Mouse (Mus musculus): ENCODE results near the gene Sh3gl1.

Sh3gl1 gene

DNA sequence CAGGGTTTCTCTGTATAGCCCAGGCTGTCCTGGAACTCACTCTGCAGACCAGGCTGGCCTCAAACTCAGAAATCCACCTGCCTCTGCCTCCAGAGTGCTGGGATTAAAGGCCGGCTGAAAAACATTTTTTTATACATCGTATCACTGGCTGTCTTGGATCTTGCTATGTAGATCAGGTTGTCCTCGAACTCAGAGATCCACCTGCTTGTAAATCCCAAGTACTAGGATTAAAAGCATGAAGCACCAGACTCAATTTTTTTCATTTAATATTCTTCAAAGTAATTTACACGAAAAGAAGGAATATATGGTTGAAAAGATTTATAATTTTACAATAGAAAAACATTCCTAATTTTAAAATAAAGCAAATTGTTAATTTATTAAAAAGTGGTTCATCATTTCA lies 2.9 kb upstream of the Sh3gl1 start:
- DNase-seq: no peak

DNA sequence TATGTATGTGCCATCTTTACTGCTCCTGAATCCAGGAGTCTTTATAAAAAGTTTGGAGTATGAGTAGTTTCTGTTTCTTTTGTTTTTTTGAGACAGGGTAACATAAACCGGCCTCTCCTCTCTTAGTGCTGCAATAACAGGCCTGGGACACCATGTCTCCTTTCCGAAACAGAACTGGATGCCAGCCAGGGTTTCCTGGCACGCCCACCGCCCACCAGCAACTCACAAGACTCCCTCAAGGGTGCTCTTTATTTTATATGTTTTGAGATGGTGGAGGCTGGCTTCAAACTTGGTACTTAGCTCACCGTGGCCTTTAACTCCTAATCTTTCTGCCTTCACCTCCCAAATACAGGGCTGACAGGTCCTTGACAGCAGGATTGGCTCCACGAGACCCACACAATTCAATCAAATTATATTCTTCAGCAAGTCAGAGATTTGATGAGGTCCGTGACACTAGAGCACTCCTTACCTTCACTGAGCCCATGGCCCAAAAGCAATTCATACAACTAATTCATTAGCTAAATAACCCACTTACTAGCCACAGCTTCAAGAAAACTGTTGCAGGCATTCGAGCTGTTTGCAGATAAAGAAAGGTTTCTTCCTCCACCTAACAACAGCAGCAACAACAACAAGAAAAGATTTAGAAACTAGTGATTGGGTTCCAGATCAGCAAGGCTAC lies 2.3 kb upstream of the Sh3gl1 start:
- no peak for DNase-seq

DNA sequence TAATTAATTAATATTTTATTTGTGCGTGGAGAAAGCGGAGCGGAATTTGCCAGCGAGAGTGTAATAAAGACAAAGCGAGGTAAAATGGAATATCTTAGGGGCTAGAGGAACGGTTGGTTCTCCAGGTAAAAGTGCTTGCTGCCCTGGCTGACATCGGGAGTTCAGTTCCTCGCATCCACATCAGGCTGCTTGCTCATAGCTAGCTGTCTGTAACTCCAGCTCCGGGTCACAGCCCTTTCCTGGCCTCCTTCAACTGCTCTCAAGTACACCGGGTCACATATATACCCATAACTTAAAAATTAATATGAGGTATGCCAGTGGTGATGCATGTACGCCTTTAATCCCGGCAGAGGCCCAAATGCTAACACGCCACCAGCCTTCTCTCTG lies 459 bp upstream of the Sh3gl1 start:
- DNase-seq: no peak

DNA sequence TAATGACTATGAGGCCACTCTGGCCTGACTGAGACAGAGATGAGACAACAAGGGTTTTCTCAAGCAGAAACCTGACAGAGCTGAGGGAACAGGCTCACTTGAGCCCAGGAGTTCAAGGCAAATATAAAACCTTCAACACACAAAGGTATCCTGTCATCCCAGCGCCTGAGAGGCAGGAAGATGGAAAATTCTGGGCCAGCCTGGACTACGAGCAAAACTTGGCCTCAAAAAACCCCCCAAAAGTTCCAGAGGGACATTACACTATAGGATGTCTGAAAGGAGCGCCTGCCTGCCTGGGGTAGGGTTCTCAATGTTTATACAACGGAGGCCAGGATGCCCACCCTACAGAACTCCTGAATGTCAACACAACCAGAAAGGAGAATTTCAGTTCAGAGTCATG lies 1.2 kb downstream of the Sh3gl1 start:
- no peak for DNase-seq

DNA sequence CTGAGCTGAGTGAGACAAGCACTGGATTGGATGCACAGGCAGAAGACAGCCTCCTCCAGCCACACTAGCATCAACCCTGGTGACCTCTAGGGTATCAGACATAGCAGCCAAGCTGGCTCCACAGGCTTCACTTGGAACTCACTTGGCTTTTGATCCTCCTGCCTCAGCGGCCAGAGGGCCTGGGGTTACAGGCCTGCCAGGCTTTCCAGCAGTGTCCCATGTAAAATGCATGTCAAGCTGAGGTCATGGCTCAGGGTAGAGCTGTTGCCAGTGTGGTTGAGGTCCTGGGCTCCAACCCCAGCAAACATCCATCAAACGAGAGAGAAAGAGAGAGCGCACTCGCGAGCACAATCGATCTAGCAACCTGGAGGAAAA lies 1.7 kb downstream of the Sh3gl1 start:
- DNase-seq: no peak

DNA sequence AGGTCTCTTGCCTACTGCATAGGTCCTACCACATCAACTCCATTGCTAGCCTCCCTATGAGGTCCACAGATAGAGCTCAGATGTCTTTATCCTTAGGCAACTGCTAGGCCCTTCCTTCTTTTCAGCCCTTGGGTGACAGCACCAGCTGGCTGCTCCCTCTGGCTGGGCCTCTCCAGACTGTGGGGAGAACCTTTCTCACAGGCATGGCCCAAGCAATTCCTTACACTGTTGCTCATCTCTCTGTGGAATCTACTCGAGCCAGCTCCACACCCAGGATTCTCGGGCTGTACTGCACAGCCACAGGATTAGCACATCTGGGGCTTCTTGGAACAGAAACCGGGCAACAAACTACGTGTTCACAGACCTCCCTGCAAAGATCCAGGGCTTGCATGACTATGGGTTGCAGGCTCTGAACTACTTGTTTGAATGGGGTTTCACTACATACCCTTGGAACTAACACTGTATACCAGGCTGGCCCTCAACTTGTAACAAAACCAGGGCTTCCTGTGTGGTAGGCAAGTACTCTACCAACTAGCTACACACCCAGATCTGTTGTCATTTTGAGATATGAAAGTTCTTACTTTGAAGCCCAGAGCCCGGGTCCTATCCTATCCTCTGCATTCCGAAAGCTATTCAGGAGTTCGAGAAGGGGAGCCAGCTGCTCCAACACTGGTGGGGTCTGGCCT lies 2.3 kb downstream of the Sh3gl1 start:
- no peak for DNase-seq

DNA sequence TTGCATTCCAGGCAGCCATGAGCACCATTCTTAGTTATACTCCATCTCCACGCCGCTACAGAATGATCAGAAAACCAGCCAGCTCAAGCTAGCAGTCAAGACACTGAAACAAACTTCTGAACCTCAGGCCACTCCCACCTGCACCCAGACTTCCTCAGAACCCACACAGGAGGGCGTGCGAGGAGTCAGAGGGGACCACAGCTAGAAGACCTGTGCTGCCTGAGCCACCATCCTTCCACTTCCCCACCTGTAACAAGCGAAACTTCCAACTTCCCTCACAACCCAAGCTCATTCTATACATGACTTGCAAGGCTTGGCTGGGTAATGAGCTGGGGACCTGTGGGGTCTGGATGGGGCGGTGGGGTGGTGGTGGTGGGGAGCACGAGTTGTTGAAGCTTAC lies 3.6 kb downstream of the Sh3gl1 start:
- DNase-seq: no peak

DNA sequence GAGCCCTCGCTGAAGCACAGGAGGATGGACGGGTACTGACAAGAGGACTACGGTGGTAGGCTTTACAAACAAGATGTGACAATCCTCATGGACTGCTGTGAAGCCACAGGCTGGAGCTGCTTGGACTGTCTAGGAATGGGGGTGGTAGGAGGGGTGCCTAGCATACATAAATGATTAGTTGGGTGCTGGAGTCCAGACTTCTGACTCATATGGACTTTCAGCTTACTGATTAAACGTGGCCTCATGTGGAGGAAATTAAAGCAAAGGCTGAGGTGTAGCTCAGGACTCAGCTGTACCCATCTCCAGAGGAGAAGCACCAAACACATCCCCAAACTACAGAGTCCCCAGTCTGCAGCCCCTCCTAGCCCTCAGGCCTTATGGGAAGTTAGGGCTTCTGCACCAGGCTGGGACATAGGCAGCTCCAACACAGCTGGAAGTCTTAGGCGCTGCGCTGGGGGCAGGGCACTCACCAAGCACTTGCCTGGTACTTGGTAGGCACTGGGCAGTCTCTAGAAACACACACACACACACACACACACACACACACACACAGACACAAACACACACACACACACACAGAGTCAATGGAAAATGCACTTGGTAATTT lies 4.2 kb downstream of the Sh3gl1 start:
- DNase-seq: no peak

DNA sequence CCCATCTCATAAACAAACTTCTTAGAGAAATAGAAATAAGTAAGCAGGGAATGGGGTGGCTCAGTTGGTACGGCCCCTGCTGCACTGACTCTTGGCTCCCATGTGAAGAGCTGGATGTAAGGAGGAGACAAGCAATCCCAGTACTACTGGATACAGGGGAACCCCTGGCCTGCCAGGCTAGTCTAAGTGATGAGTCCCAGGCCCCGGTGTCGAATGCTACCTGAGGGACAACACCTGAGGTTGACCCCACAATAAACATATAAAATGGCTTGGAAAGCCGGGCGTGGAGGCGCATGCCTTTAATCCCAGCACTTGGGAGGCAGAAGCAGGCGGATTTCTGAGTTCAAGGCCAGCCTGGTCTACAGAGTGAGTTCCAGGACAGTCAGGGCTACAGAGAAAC lies 5.0 kb downstream of the Sh3gl1 start:
- DNase-seq: no peak

DNA sequence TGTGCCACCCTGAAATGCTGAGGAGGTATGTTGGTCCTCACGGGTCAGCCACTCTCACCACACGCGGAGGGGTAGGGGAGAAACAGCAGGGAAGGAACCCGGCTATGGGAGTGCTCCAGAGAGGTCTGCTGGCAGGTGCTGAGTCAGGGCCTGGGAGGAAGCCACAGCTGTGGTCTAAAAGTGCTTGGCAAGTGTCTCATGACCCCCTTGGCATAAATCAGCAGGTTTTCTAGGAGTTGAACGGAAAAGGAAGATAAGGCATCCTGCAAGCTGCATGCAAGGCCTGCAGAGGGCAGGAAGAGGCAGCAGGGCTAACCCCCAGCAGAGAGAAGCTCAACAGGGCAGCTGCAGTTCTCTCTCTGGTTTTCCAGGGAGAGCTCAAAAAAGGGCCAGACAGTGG lies 5.5 kb downstream of the Sh3gl1 start:
- DNase-seq: no peak

DNA sequence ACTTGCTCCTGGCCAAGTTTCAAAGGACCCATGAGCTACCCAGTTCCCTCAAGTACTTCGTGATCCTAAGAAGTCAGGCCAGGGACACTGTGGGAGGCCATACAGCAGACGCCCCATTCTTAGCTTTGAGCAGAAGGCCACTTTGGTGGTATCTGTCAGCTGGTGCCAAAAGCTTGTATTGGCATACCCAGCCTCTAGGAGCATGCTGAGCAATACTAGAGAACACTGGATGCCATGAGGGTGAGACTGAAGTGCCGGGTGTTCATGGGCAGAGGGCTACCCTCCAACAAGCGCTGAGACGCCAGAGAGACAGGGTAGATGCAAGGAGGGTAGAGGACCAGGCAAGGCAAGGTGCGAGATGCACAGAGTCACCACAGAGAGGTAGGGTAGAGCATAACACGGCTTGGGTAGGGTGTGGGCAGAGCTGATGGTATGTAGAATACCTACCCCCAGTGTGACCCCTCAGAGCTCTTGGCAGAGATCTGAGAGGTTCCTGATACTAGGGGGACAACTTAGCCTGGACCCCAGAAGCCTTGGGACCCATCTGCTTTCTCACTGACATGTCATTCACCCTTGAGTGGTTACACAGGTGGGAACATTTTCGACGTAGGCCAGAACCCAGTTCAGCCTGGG lies 6.1 kb downstream of the Sh3gl1 start:
- DNase-seq: no peak

DNA sequence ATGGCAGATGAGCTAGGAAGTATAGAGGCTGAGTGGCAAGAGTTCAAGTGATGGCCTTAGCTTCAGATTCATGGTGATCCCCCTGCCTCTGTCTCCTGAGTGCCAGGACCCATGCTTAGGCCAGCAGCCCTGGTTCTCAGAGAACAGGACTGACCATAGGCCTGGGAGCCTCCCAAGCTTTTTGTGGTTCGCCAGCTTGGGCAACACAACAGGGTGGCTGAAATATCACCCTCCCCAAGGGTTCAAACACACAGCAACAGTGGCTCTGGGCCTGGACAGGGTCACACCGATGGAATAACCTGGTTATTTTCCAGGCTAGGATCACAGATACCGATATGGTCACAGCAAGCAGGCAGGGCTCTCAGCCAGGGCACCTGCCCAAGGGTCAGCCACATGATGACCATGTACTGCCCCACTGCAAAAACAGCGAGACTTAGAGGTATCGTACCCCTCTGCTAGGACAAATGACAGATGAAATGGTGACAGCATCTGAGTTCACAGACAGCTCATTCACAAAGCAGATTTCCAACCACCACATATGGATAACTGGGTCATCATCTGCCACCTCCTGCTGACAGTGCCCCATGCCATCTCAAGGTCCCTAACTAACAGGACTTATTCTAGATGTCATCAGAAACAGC lies 8.5 kb downstream of the Sh3gl1 start:
- DNase-seq: no peak

DNA sequence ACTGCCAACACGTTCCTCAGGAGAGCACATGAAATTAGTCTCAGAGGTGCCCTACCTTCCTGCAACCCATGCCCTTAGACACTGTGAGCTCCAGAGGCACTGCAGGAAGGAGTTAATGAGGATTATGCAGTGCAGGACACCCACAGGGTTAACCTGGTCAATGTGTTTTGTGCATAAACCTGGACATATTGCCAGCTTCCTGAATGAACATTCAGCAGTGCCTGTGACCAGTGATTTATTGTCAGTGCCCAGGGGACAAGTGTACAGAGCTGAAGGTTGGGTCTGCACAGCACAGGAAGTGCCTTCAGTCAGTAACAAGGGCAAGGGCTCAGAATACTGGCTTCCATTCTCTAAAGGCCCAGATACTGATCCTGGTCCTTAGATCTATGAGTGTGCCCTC lies 9.6 kb downstream of the Sh3gl1 start:
- no peak for DNase-seq

DNA sequence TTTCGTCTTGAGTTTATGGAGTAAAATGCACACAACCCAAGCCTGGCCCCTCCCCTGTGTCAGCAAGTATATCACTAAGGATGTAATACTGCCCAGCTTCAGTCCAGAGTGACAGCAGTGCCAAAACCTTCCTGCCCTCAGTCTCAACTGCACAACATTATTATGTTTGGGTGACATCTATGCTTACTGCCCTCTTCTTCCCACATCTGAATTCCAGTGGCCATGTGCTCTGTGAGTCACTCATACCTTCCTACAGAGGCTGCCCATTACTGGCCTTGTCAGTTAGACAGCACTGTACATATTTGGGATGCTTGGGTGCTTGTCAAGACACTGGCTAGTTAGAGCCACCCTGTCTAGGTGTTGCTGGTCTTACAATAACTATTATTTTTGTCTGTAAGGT lies 10.1 kb downstream of the Sh3gl1 start:
- no peak for DNase-seq

DNA sequence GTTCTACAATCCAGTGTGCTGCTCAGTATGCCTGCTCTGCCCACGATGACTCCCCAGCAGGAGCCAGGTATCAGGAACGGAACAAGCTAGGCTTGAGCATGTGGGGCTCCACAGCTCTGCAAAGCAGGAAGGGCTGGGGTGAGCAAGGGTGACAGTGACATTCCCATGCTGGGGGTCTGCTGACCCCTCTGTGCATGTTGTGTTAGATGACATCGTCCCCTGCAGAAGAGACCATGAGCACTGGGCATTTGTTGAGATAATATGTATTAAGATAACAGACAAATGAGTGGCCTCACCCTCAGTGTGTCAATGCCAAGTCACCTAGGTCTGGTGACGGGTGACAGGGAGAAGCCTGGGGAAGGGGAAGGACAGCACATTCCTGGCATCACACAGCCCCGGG lies 11.5 kb downstream of the Sh3gl1 start:
- DNase-seq: no peak

DNA sequence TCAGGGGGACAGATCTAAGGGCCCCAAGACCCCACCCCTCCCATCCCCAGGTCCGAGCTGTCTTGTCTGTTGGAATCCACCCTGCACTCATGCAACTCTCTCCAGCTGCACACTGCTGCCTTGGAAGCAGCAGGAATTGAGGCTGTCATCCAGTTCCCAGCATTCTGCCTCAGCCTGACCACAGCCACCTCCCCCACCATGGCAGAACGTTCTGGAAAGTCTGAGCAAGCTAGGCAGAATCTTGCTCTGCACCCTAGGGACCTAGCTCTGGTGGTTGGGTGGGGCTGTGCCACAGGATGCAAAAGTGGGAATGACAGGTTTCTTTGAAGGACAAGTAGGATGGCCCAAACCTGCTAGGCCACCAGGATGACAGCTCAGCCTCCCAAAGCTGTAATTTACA lies 12.0 kb downstream of the Sh3gl1 start:
- DNase-seq: no peak

DNA sequence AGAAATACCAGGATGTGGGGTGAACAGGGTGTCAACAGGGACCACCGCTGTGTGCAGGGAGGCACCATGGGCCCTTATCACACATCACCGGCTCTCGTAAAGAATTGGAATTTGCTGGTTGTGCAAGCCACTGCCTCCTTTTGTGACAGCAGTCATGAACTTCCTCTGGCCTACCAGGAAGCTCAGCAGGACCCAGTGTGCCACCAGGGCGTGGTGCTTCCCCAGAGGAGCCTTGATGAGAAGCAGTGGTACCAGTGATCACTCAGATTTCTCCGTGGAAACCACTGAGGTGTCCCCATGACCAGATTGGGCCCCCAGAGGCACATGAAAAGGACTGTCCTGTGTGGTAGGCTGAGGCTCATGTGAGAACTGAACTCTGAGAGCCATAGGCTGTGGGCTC lies 13.0 kb downstream of the Sh3gl1 start:
- DNase-seq: no peak

DNA sequence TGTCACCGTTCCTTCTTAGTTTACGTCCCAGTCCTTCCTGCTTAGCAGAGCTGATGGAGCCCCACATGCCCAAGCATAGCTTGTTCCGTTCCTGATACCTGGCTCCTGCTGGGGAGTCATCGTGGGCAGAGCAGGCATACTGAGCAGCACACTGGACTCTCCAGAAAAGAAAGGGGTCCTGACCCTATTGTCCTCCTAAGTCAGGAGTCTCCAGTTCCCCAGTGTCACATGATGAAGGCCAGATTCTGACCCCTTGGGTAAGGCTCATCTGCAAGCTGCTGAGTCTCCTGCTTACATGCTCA lies 13.5 kb downstream of the Sh3gl1 start:
- no peak for DNase-seq

DNA sequence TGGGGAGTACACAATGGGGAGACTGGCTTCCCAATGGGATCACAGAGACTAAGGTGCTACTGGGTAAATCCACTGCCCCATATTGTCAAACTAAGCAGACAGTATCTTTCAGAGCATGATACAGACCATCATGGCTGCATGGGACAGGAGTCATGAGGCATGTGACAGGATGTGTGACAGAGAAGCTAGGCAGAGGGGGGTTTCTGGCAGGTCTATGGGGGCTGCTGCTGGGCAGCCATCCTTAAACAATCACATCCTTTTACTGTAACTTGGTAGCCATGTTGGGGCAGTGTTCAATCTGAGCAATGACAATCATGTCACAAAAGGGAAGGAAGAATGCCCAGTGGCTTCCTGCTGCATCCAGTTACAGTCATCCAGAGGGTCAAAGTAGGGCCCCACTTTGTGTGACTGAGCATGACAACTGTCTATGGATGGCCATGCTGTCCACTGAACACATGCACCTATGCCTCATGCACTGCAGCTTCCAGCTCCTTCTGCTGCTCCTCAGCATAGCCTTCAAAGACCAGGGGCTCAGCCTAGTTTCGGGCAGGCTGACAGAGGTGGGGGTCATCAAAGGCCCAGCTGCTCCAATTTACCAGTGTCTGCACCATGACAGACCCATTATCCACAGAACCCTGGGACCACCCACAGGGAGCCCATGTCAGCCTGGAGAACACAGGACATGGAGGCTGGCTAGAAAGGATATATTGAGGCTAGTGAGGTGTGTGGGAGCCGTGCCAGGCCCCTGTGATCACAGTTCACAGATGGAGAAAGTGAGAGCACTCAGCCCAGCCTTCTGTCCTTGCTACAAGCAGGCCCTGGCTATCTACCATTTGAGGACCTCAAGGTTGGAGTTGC lies 14.1 kb downstream of the Sh3gl1 start:
- DNase-seq: no peak

DNA sequence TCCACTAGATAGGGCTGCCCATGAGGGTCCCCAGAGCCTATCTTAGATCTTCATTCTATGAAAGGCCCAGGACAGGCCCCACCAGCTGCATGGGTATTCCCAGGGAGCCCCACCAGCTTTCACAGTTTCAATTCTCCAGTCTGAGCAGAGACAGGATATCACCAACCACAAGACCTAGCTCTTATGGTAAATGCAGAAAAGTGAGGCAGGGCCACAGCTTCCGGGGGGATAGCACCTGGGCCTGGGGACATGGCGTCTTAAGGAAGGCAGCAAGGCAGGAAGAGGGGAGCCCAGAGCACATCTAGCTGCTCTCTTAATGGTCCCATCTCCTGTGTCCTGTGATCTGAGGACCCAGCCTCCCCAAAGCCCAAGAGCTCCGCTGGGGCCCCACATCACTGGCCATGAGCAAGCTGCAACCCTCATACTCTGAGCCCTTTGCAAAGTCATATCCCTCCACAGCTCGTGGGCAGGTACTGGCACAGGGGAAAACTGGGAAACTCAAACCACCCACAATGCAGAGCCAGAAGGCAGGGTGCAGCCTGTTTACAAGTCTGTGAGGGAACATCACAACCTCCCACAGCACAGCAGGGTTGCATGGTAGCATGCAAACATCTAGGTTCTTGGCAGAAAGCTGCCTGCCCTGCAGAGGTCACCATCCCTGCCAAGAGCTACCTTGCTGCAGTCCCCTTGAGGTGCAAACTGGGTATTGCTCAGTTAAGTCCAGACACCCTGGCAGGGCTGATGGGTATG lies 15.1 kb downstream of the Sh3gl1 start:
- DNase-seq: no peak

DNA sequence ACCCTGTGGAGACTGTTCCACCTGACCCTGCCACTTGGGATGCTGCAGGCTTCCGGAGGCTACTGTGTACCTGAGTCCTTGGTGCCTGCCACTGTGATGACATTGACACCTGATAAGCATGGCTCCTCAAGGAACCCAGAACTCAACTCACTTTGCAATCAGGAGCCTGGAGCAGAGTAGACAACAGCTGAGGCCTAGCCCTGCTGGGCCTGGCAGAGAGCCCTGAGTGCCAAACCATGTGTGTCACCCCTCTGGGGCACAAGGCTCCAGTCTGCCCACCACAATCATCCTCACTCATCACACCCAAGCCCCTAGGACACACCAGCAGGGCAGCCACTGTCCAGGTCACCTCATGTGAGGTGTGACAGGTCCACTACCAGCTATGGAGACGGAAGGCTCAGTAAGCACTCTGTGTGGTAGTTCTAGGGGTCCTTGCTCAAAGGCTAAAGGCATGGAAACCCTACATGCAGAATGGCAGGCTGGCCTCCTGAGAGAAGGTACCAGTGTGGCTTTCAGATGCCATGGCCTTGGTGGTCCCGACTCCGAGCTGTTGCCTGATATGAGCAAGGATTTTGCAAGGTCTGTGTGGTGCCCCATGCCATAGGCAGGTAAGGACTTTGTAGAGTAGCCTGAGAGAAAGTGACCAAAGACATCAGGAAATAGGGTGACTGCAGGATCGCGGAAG lies 15.9 kb downstream of the Sh3gl1 start:
- no peak for DNase-seq
